Mouse (Mus musculus) naive thymus-derived CD4-positive, alpha-beta T cell, adult 2 months (primary cell): Measurements from ENCODE around the gene Lgals9.
A peak's percentile ranks its signal among the peaks of the same experiment; 100 is the strongest.

ENCODE experiments used
- DNase-seq: peaks from one replicate; pipeline ENCODE4 v3.0.0-alpha.2; 2011; ENCODE audit warnings: low read depth

Lgals9 gene

GRCm38 (mm10) chr11:78973381-78974150 lies 11.2 kb downstream of the Lgals9 start:
- peak; percentile 69 for DNase-seq

- DNase-seq, result peak; percentile 73
Measured at GRCm38 (mm10) chr11:78972811-78973351, 11.9 kb downstream of the Lgals9 start.

- DNase-seq, result no peak
Measured at GRCm38 (mm10) chr11:78972328-78972727, 12.4 kb downstream of the Lgals9 start.

- no peak for DNase-seq
Measured at GRCm38 (mm10) chr11:78971746-78972145, 13.0 kb downstream of the Lgals9 start.

GRCm38 (mm10) chr11:78971096-78971495 lies 13.7 kb downstream of the Lgals9 start:
- no peak for DNase-seq

- DNase-seq, result no peak
Measured at GRCm38 (mm10) chr11:78968121-78968520, 16.6 kb downstream of the Lgals9 start.

GRCm38 (mm10) chr11:78967371-78967770 lies 17.4 kb downstream of the Lgals9 start:
- DNase-seq, result peak; percentile 77

- DNase-seq, result no peak
Measured at GRCm38 (mm10) chr11:78961221-78961620, 23.5 kb downstream of the Lgals9 start.

GRCm38 (mm10) chr11:78959841-78960520 lies 24.8 kb downstream of the Lgals9 start:
- no peak for DNase-seq

- no peak for DNase-seq
Measured at GRCm38 (mm10) chr11:78959367-78959766, 25.4 kb downstream of the Lgals9 start.

GRCm38 (mm10) chr11:78956260-78956659 lies 28.5 kb downstream of the Lgals9 start:
- peak; percentile 85 for DNase-seq

- DNase-seq, result no peak
Measured at GRCm38 (mm10) chr11:78952467-78952866, 32.3 kb downstream of the Lgals9 start.

- no peak for DNase-seq
Measured at GRCm38 (mm10) chr11:78950365-78950764, 34.4 kb downstream of the Lgals9 start.

- no peak for DNase-seq
Measured at GRCm38 (mm10) chr11:78943083-78943482, 41.7 kb downstream of the Lgals9 start.

- DNase-seq, result no peak
Measured at GRCm38 (mm10) chr11:78935178-78935577, 49.6 kb downstream of the Lgals9 start.

GRCm38 (mm10) chr11:78934727-78935126 lies 50.0 kb downstream of the Lgals9 start:
- DNase-seq, result no peak

- no peak for DNase-seq
Measured at GRCm38 (mm10) chr11:78934307-78934706, 50.4 kb downstream of the Lgals9 start.

- no peak for DNase-seq
Measured at GRCm38 (mm10) chr11:78929345-78929744, 55.4 kb downstream of the Lgals9 start.

- peak; percentile 7 for DNase-seq
Measured at GRCm38 (mm10) chr11:78924916-78925315, 59.8 kb downstream of the Lgals9 start.

- DNase-seq, result peak; percentile 20
Measured at GRCm38 (mm10) chr11:78924111-78924510, 60.6 kb downstream of the Lgals9 start.

GRCm38 (mm10) chr11:78922678-78923407 lies 61.9 kb downstream of the Lgals9 start:
- DNase-seq, result peak; percentile 73

- DNase-seq, result no peak
Measured at GRCm38 (mm10) chr11:78920411-78920939, 64.3 kb downstream of the Lgals9 start, which contains the start of gene Nos2. Nos2 (plus strand) TSS chr11:78920787.
